Mouse (Mus musculus) CH12F3 (cell line): ENCODE measurements around the gene Arl5c.

Experiments
- in situ Hi-C: fragments of 300-500 bp; cut with MboI; formaldehyde crosslinking; loops from 2 replicates; pipeline ENCODE4 v1.14.3; 2020; ENCODE audit warnings: low sequenced_read_pairs

Gene Arl5c

GRCm38 (mm10) chr11:98019883-98020610 is 24.1 kb upstream of the Arl5c start:
- in situ Hi-C loops: no loop called here

- in situ Hi-C loops: no loop called here
Measured at GRCm38 (mm10) chr11:98018858-98019641, 23.1 kb upstream of the Arl5c start.

GRCm38 (mm10) chr11:98018222-98018621 is 22.2 kb upstream of the Arl5c start:
- in situ Hi-C loops: no loop called here

GRCm38 (mm10) chr11:98016824-98017223 is 20.8 kb upstream of the Arl5c start:
- in situ Hi-C loops: no loop called here

- in situ Hi-C loops: no loop called here
Measured at GRCm38 (mm10) chr11:98016177-98016576, 20.2 kb upstream of the Arl5c start.

- in situ Hi-C loops: no loop called here
Measured at GRCm38 (mm10) chr11:98012831-98013230, 16.9 kb upstream of the Arl5c start.

- in situ Hi-C loops: no loop called here
Measured at GRCm38 (mm10) chr11:98011716-98012115, 15.7 kb upstream of the Arl5c start.

GRCm38 (mm10) chr11:98008087-98008486 is 12.1 kb upstream of the Arl5c start:
- in situ Hi-C loops: no loop called here

- in situ Hi-C loops: no loop called here
Measured at GRCm38 (mm10) chr11:98005686-98006085, 9.7 kb upstream of the Arl5c start.

- in situ Hi-C loops: no loop called here
Measured at GRCm38 (mm10) chr11:98005076-98005475, 9.1 kb upstream of the Arl5c start.

- in situ Hi-C loops: no loop called here
Measured at GRCm38 (mm10) chr11:98004161-98004560, 8.2 kb upstream of the Arl5c start.

- in situ Hi-C loops: no loop called here
Measured at GRCm38 (mm10) chr11:98003171-98003671, 7.2 kb upstream of the Arl5c start.

- in situ Hi-C loops: no loop called here
Measured at GRCm38 (mm10) chr11:98002627-98003026, 6.6 kb upstream of the Arl5c start.

GRCm38 (mm10) chr11:98001986-98002385 is 6.0 kb upstream of the Arl5c start:
- in situ Hi-C loops: no loop called here

- in situ Hi-C loops: no loop called here
Measured at GRCm38 (mm10) chr11:98001351-98001824, 5.4 kb upstream of the Arl5c start.

GRCm38 (mm10) chr11:98000378-98001140 is 4.6 kb upstream of the Arl5c start:
- in situ Hi-C loops: no loop called here

- in situ Hi-C loops: no loop called here
Measured at GRCm38 (mm10) chr11:97999748-98000147, 3.8 kb upstream of the Arl5c start.

- in situ Hi-C loops: no loop called here
Measured at GRCm38 (mm10) chr11:97998898-97999608, 3.1 kb upstream of the Arl5c start.

GRCm38 (mm10) chr11:97998074-97998793 is 2.3 kb upstream of the Arl5c start:
- in situ Hi-C loops: no loop called here
